Mouse (Mus musculus) adrenal gland, postnatal 4 days (tissue): Measurements from ENCODE around the gene Ywhab. TPM values are rescaled to one million over a fixed set of nuclear protein-coding genes. Genes with fewer than 3 reads are reported as not detected.
A peak's percentile ranks its signal among the peaks of the same experiment; 100 is the strongest.

ENCODE experiments used
- DNase-seq, 2 experiments: peaks; one replicate each; pipeline ENCODE4 v3.0.0; 2021 to 2022; ENCODE audit warnings: low spot score in 2 of 2, mixed read lengths in 2 of 2
- total RNA-seq, 2 experiments: library from RNA; stranded (reverse); gene quantifications; 2 replicates each; pipeline ENCODE4 v1.2.3; 2021

The Ywhab gene
- total RNA-seq, 2 experiments from 2014 or later, result 260 to 263 TPM

DNA sequence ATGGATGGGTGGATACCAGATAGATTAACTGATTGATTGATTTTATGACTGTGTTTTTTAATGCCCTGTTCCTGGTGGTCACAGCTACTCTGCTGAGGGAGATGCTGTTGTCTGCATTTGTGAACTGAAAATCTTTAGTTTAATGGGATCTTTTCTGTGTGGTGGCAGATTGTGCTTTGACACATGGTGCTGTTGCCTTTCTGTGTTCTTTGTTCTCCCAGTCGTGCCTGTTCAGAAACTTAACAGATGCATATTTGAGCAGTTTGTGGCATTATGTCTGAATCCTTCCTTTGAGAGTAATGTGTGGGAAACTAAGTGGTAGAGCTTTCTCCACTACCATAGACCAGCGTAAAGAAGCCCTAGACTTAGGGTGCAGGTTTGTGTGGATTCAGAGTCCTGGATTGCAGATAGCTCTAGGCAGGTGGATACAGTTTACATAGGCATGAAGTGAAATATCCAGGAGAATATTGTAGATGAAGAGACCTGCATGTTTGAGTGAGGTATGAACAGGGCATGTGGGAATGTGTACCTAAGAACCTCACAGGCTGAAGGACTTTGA, 13.3 kb downstream of the Ywhab start:
- no peak for DNase-seq

DNA sequence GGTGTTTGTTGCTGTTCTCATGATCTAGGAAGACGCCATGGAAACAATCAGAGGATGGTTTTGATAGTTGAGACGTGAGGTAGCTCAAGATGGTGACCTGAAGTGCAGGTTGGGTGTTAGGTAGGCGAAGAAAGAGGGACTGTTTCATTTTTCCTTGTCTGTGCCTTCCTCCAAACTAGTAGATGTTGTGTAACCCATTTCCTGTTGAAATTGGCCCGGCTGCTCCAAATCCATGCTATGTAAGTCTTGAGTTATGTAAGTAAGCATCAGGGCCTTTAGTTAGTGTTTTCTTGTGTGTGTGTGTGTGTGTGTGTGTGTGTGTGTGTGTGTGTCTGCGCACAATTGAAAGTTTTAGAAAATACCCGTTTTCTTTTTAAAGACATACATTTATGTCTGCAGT, 14.5 kb downstream of the Ywhab start:
- no peak for DNase-seq

DNA sequence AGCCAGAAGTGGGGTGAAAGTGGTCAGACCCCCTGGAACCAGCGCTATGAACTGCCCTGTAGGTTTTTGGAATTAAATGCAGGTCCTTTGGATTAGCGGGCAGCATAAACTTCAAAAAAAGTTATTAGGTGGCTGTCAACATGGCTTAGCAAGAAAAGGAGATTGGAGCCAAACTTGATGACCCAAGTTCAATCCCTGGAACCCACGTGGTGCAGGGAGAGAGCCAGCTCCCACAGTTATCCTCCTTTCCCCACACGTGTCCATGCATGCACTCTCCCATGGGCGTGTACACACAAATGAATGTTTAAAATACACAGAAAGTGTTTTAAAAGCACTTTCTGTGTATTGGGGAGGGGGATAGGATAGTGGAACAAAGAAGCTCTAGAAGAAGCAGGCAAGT, 15.7 kb downstream of the Ywhab start:
- DNase-seq, result no peak

DNA sequence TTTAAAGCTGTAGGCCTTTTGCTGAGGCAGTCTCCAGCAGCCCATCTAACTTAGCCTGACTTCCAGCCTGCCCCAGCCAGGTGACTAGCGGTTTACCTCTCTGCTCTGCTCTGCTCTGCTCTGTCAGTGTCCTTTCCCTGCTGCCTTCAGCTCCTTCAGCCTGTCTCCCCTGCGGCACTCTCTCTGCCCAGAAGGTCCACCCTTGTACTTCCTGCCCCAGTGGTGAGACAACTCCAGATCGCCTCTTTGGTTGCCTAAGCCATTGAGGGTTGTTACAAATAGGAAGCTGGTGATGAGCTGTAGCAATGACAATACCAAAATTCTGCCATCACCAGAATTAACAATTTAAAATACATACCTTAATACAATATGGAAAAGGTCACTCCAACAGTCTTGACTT, 16.2 kb downstream of the Ywhab start:
- DNase-seq, result no peak

DNA sequence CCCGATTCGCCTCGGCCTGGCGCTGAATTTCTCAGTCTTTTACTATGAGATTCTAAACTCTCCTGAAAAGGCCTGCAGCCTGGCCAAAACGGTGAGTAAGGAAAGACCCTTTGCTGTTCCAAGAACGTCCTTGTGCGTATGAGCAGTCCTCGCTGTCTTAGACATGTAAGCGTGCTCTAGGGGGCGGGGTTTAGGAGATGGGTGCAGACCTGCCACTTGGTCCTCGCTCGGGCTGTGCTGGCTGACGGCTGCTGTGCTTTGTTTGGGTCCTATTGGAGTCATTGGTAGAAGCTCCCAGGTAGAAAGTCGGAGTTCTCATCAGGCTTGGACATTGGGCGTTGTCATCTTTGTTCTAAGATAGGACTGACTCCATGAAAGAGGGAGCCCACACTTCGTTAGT, 20.5 kb downstream of the Ywhab start:
- DNase-seq, result no peak

DNA sequence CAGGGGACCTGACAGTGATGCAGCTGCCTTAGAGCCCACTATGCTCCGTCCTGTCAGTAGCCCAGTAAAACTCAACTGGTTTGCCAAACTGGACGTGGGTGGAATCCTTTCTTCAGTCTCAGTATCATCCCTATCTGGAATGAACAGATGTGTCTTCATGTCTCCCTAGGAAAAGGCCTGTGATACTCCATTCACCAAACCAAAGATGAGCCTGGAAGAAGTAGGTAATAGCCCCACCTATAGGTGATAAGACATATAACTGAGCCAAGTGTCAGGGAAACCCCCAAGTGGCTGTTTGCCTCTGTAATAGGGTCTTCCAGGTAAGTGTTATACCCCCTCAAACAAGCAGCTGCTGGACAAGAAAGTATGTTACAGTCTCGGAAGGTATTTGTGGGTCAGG, 24.1 kb downstream of the Ywhab start:
- DNase-seq, result no peak

DNA sequence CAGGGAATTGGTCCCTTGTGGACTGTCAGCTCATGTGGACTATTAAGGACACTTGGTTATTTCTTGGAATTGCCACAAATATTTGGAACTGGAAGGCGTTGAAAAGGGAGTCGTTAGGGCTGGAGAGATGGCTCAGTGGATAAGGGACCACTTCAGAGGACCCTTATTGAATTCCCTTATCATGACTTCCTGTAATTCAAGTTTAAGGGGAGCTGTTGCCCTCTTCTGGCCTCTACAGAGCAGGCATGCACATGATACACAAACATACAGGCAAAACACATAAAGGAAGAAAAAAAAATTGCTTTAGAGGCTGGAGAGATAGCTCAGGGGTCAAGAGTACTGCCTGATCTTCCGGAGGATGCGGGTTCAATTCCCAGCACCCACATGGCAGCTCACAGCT, 25.2 kb downstream of the Ywhab start:
- no peak for DNase-seq

DNA sequence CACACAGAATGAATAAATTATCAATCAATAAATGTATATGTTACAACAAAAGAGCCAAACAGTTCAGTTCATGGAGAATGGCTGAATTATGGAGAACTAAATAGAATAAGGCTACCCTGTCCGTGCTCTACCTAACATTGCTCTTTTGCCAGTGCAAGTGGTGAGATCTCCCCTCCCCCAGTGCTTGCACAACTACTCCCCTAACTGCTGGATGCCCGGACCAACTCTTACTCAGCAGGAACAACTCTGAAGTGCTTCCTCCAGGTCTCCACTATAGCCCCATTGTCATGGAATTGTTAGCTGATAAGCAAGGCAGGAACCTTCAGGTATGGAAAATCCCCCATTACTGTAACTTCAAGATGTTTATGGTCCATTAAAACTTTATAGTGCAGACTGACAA, 27.3 kb downstream of the Ywhab start:
- DNase-seq, result no peak

DNA sequence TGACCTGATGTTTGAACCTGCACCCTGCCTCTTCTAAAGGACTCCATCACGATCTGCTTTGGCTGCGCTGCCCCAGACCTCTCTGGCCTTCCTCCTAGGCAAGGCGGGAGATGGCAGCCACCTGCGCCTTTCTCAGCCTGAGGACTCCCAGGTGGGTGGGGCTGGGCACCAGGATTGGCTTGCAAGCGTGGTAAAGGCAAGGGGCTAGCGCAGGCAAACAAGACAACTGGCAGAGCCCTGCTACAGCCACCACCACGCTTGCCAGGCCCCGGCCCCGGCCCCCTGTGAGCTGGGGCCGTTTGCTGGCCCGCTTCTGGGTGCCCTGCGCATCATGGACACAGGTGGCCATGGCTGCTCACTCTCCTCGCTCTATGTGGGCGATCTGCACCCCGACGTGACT, 30.4 kb downstream of the Ywhab start, which contains the start of gene Pabpc1l:
Gene Pabpc1l, plus strand, starts transcription at position 301 of the 400 bp plus-strand sequence.
- no peak for DNase-seq

DNA sequence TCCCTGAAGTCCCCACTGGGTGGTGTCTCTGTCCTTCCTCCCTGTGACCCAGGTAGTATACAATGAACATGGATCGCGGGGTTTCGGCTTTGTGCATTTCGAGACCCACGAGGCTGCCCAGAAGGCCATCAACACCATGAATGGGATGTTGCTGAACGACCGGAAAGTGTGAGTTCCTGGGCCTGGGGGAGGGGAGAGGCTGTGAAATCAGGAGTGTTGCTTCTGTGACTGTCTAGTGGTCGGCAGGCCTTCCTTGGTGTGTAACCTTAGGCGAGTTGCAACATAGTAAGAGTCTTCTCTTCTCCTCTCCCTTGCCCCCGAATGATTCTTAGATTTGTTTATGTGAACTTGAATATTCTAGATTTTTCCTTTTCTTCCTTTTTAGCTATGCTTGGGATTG, 36.4 kb downstream of the Ywhab start:
- DNase-seq, result no peak

DNA sequence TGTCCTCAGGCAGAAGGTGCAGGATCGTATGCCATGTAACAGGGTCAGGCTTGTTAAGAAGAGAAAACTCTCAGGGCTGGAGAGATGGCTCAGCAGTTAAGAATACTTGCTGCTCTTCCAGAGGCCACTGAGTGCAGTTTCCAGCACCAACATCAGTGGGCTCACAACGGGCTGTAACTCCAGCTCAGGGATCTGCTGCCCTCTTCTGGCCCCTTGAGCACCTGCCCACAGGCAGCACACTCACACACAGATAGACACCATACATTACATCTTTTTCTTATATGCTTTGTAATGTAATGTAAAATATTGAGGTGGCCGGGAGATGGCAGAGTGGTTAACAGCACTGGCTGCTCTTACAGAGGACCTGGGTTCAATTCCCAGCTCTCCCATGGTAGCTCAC, 38.2 kb downstream of the Ywhab start:
- DNase-seq, result no peak

DNA sequence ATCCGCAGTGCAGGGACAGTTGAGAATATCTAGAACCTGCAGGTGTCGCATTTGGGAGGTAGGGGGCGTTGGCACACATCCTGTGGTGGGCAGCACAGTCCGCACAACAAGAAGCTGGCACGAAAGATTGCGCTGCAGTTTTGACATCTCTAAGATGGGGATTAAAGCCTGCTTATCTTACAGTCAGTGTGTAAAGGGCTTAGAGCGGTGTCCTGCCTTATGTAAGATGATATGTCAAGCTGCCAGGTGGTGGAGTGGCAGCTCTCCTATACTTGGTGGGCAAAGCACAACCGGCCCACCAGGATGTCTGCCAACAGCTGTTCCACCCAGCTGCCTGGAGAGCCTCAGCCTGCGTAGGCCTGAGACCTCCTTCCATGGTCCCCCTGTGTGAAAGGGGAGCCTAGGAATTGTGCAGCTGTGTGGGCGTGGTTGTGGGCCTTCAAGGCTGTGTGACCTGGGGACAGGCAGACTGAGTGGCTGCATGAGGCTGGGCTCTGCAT, 41.8 kb downstream of the Ywhab start:
- no peak for DNase-seq

DNA sequence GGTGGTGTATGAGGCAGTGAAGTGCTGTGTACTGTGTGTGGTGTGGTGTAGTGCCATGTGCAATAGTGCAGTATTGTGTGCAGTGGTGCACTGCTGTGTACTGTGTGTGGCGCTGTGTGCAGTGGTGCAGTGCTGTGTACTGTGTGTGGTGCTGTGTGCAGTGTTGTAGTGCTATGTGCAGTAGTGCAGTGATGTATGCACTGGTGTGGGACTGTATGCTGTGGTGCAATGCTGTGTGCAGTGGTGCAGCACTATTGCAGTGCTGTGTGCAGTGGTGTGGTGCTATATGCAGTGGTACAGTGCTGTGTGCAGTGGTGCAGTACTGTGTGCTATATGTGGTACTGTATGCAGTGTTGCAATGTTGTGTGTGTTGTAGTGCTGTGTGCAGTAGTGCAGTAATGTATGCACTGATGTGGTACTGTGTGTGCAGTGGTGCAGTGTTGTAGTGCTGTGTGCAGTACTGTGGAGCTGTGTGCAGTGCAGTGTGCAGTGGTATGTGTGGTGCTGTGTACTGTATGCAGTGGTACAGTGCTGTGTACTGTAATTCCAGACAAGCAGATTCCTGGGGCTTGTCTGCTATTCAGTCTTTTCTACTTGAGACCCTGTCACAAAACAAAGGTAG, 43.8 kb downstream of the Ywhab start:
- DNase-seq, result no peak

DNA sequence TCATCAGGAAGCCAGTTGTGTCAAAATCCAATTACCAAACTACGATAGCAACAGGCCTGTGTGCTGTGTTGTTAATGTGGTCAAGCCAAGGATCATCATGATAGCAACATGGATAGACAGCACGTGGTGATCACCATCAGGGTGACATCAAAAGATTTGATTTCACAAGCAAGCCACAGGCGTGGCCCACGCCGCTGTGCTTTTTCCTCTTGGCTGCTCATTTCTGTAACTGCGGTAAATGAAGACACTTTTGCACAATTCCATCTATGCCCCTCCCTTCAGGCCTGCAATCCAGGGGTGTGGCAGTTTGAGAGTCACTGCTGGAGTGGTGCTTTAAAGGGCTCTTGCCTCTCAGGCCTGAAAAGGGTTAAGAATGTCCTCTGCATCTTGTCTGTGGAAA, 46.2 kb downstream of the Ywhab start:
- DNase-seq, result no peak

DNA sequence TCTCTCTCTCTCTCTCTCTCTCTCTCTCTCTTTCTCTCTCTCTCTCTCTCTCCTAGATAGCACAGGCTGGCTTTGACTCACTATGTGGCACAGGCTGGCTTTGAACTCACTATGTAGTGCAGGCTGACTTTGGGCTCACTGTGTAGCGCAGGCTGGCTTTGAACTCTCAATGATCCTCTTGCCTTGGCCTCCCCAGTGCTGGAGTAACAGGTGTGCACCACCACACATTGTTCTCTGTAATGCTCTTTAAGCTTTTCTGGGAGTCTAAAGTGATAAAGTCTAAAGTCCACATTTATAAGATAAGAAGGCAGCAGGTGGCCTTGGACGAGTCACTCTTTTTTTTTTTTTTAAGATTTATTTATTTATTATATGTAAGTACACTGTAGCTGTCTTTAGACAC, 46.8 kb downstream of the Ywhab start:
- no peak for DNase-seq

DNA sequence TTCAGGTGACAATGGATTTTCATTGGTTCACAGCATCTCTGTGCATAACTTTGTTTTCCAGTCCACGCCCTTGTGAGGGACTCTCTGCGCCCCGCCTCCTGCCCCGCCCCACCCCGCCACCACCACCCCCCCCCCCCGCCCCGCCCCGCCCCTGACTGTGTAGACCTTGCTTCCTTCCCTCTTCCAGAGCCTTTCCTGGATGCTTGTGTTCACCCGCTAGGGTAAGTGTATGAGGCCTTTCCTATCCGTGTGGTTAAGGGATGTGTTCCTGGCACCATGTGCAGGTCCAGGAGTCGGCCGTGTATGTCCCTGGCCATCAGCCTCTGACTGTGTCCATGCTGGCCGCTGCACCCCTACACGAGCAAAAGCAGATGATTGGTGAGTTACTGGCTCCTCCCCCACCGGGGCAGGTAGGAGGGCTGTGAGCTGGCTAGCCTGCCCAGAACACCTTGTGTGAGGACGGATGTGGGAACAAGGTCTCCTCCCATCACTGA, 52.5 kb downstream of the Ywhab start:
- DNase-seq, result no peak

DNA sequence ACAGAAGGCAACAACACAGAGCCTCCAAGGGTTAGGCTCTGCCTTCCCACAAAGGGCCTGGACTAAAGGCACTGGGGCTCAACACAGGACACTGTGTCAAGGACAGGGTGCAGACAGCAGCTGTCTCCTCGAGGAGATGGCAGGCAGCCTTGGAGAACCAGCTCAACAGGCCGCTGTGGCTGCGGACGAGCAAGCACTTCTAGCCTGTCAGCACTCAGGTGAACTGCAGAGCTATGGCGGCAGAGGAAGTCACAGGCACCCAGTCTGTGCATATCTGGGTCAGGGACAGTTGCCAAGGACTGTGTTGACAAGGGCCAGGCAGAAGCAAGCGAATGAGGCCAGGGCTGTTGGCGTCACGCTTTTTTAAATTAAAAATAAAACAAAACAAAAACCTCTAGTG, 59.0 kb downstream of the Ywhab start:
- DNase-seq, result peak in 1 of 2 experiments; percentile 37

DNA sequence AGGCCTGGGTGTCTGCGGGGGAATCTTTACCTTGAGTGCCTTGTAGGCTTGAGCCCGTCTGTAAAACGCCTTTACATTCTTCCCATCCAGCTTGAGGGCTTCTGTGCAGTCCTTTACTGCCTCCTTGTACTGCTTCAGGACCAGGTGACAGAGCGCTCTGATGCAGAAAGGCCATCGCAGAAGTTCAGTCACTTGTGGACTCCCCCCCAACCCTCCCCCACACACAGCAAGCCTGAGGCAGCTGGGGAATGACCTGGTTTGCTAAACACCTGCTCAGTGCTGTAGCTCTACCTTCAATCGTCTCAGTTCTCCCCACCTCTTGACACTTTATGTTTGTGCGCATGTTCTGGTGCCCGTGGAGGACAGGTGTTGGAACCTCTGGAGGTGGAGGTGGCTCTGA, 59.9 kb downstream of the Ywhab start:
- no peak for DNase-seq

DNA sequence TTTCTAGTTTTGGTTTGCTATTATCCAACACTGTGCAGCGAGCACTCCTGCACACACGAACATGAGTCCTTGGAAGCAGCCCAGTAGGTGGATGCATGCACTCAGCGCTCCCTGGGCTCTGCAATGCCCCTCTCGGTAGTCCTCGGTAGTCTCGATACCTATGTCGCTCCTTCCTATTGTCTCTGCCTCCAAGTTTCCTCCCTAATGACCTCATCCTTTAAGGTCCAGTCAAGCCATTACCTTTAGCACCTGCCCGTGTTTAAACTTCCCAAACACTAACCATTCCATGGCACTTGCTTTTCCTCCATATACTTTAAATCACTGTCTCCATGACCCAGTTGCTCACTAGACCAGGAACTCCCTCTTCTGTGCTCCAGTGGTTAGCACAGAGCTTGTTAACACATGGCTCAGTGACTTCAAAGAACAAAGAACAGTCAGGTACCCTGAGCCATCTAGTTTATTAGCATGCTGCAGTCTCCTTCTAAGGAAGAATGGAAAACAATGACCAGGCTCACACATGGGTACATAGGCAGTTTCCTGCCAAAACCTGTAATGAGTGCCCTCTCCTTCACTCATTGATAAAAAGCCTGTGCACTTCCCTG, 65.0 kb downstream of the Ywhab start:
- no peak for DNase-seq
